Mouse (Mus musculus) MEL (cell line): ENCODE measurements at regions not wholly inside any gene's neighbourhood (a gene's known extent, or its start where the extent isn't known, plus 50 kb on each side); places are given as distances from the start of the nearest gene placed in this dataset.

Source experiments
- DNase-seq: peaks from one replicate; pipeline ENCODE4 v3.0.0; 2011; ENCODE audit warnings: low read depth, low spot score
- H3K27ac ChIP-seq: 2 replicates; pipeline ENCODE4 v1.5.1; 2012; ENCODE audit warnings: low read depth, mild to moderate bottlenecking, control low read depth, low read length, moderate library complexity; ENCODE audit not compliant: control insufficient read depth
- H3K27me3 ChIP-seq, 2 experiments: fragments of 150-350 bp in 1 of 2; sonication (generic) in 1 of 2; 2 replicates each; pipeline ENCODE4 v1.6.1; 2012; ENCODE audit warnings: low read length in 2 of 2, mild to moderate bottlenecking in 2 of 2, improper control_type of control experiment in 1 of 2, moderate library complexity in 1 of 2; ENCODE audit not compliant: insufficient read depth in 2 of 2, control insufficient read depth in 1 of 2
- H3K36me3 ChIP-seq, 2 experiments: 2 replicates each; pipeline ENCODE4 v1.6.1; 2012 to 2014; ENCODE audit warnings: low read length in 2 of 2, improper control_type of control experiment in 1 of 2, inconsistent platforms in 1 of 2, mild to moderate bottlenecking in 1 of 2; ENCODE audit not compliant: insufficient read depth in 2 of 2, control insufficient read depth in 1 of 2
- H3K4me1 ChIP-seq, 2 experiments: fragments of 150-350 bp in 1 of 2; sonication (generic) in 1 of 2; 2 replicates each; pipeline ENCODE4 v1.6.1; 2012; ENCODE audit warnings: low read length in 2 of 2, improper control_type of control experiment in 1 of 2, mild to moderate bottlenecking in 1 of 2; ENCODE audit not compliant: insufficient read depth in 2 of 2, control insufficient read depth in 1 of 2
- H3K4me3 ChIP-seq, 2 experiments: fragments of 150-350 bp in 1 of 2; sonication (generic) in 1 of 2; 2 replicates each; pipeline ENCODE4 v1.5.1; 2012; ENCODE audit warnings: low read depth in 2 of 2, low read length in 2 of 2, mild to moderate bottlenecking in 2 of 2, moderate library complexity in 2 of 2, control low read depth in 1 of 2, improper control_type of control experiment in 1 of 2; ENCODE audit not compliant: control insufficient read depth in 1 of 2, insufficient read depth in 1 of 2
- H3K79me2 ChIP-seq: 2 replicates; pipeline ENCODE4 v1.6.1; 2012; ENCODE audit warnings: mild to moderate bottlenecking, low read length, moderate library complexity; ENCODE audit not compliant: control insufficient read depth, poor library complexity, insufficient read depth
- H3K9ac ChIP-seq: 2 replicates; pipeline ENCODE4 v1.6.1; 2012; ENCODE audit warnings: low read depth, mild to moderate bottlenecking, control low read depth, low read length, moderate library complexity; ENCODE audit not compliant: control insufficient read depth, poor library complexity, severe bottlenecking
- H3K9me3 ChIP-seq: fragments of 150-350 bp; sonication (generic); replicated peaks from 2 replicates; pipeline ENCODE4 v1.6.1; 2012; ENCODE audit warnings: mild to moderate bottlenecking, low read length, improper control_type of control experiment, moderate library complexity; ENCODE audit not compliant: insufficient read depth
- BHLHE40 ChIP-seq: IDR thresholded peaks from 2 replicates; pipeline ENCODE4 v1.6.1; 2012; ENCODE audit warnings: low read depth, mild to moderate bottlenecking, inconsistent platforms, low read length, improper control_type of control experiment, borderline replicate concordance
- CHD1 ChIP-seq: IDR thresholded peaks from 2 replicates; pipeline ENCODE4 v1.6.1; 2012; ENCODE audit warnings: low read depth, mild to moderate bottlenecking, inconsistent platforms, low read length, improper control_type of control experiment
- CHD2 ChIP-seq: IDR thresholded peaks from 2 replicates; pipeline ENCODE4 v1.6.1; 2011; ENCODE audit warnings: low read length, improper control_type of control experiment
- CTCF ChIP-seq, 3 experiments: IDR thresholded peaks in 2 of 3; conservative IDR thresholded peaks in 1 of 3; 2 replicates each; pipeline ENCODE4 v1.5.1; 2011 to 2012; ENCODE audit warnings: low read length in 3 of 3, low read depth in 2 of 3, mild to moderate bottlenecking in 2 of 3, improper control_type of control experiment in 1 of 3, inconsistent platforms in 1 of 3, mixed read lengths in 1 of 3, moderate library complexity in 1 of 3; ENCODE audit not compliant: control insufficient read depth in 1 of 3, insufficient read depth in 1 of 3, poor library complexity in 1 of 3, severe bottlenecking in 1 of 3
- E2F4 ChIP-seq: IDR thresholded peaks from 2 replicates; pipeline ENCODE4 v1.6.1; 2011; ENCODE audit warnings: low read depth, low read length, improper control_type of control experiment, borderline replicate concordance
- ELF1 ChIP-seq: IDR thresholded peaks from 2 replicates; pipeline ENCODE4 v1.6.1; 2014; ENCODE audit warnings: low read depth, mild to moderate bottlenecking, inconsistent platforms, low read length, improper control_type of control experiment, moderate library complexity
- EP300 ChIP-seq, 2 experiments: IDR thresholded peaks; 2 replicates each; pipeline ENCODE4 v1.6.1; 2011; ENCODE audit warnings: improper control_type of control experiment in 2 of 2, low read length in 2 of 2, low read depth in 1 of 2, mild to moderate bottlenecking in 1 of 2
- ETS1 ChIP-seq: IDR thresholded peaks from 2 replicates; pipeline ENCODE4 v1.6.1; 2012; ENCODE audit warnings: low read depth, mild to moderate bottlenecking, inconsistent platforms, low read length, improper control_type of control experiment, moderate library complexity
- GABPA ChIP-seq: IDR thresholded peaks from 2 replicates; pipeline ENCODE4 v1.6.1; 2012; ENCODE audit warnings: low read depth, mild to moderate bottlenecking, inconsistent platforms, low read length, improper control_type of control experiment, moderate library complexity
- GATA1 ChIP-seq: IDR thresholded peaks from 2 replicates; pipeline ENCODE4 v1.6.1; 2011; ENCODE audit warnings: low read depth, low read length, improper control_type of control experiment
- HCFC1 ChIP-seq: IDR thresholded peaks from 2 replicates; pipeline ENCODE4 v1.6.1; 2012; ENCODE audit warnings: low read depth, mild to moderate bottlenecking, inconsistent platforms, low read length, improper control_type of control experiment, moderate library complexity
- KAT2A ChIP-seq: conservative IDR thresholded peaks from 2 replicates; pipeline ENCODE4 v1.6.1; 2012; ENCODE audit warnings: low read depth, low read length, improper control_type of control experiment, inconsistent platforms
- MAFK ChIP-seq: IDR thresholded peaks from 2 replicates; pipeline ENCODE4 v1.6.1; 2011; ENCODE audit warnings: low read depth, mild to moderate bottlenecking, low read length, improper control_type of control experiment, borderline replicate concordance
- MAX ChIP-seq: IDR thresholded peaks from 2 replicates; pipeline ENCODE4 v1.6.1; 2011; ENCODE audit warnings: low read length, improper control_type of control experiment
- MAZ ChIP-seq: IDR thresholded peaks from 2 replicates; pipeline ENCODE4 v1.6.1; 2012; ENCODE audit warnings: low read depth, mild to moderate bottlenecking, inconsistent platforms, low read length, improper control_type of control experiment
- MEF2A ChIP-seq: IDR thresholded peaks from 2 replicates; pipeline ENCODE4 v1.6.1; 2014; ENCODE audit warnings: low read depth, mild to moderate bottlenecking, inconsistent platforms, low read length, improper control_type of control experiment; ENCODE audit not compliant: poor library complexity, insufficient replicate concordance, severe bottlenecking; ENCODE audit errors: extremely low read depth
- MYB ChIP-seq: IDR thresholded peaks from 2 replicates; pipeline ENCODE4 v1.6.1; 2011; ENCODE audit warnings: mild to moderate bottlenecking, low read depth, low read length, improper control_type of control experiment
- NELFE ChIP-seq: IDR thresholded peaks from 2 replicates; pipeline ENCODE4 v1.6.1; 2011; ENCODE audit warnings: low read depth, low read length, improper control_type of control experiment
- NRF1 ChIP-seq: IDR thresholded peaks from 2 replicates; pipeline ENCODE4 v1.6.1; 2014; ENCODE audit warnings: low read depth, mild to moderate bottlenecking, inconsistent platforms, low read length, improper control_type of control experiment, moderate library complexity; ENCODE audit not compliant: poor library complexity, insufficient read depth, severe bottlenecking
- POLR2A ChIP-seq, 2 experiments: IDR thresholded peaks; 2 replicates each; pipeline ENCODE4 v1.6.1; 2011 to 2012; ENCODE audit warnings: low read length in 2 of 2, mild to moderate bottlenecking in 2 of 2, control low read depth in 1 of 2, improper control_type of control experiment in 1 of 2, low read depth in 1 of 2, moderate library complexity in 1 of 2; ENCODE audit not compliant: control insufficient read depth in 1 of 2, insufficient read depth in 1 of 2, poor library complexity in 1 of 2
- POLR2AphosphoS2 ChIP-seq: IDR thresholded peaks from 2 replicates; pipeline ENCODE4 v1.6.1; 2011; ENCODE audit warnings: low read length, improper control_type of control experiment
- RAD21 ChIP-seq: IDR thresholded peaks from 2 replicates; pipeline ENCODE4 v1.6.1; 2011; ENCODE audit warnings: mild to moderate bottlenecking, low read depth, low read length, improper control_type of control experiment
- RCOR1 ChIP-seq: IDR thresholded peaks from 2 replicates; pipeline ENCODE4 v1.6.1; 2012; ENCODE audit warnings: low read depth, mild to moderate bottlenecking, inconsistent platforms, low read length, improper control_type of control experiment
- SIN3A ChIP-seq: IDR thresholded peaks from 2 replicates; pipeline ENCODE4 v1.6.1; 2012; ENCODE audit warnings: low read length, improper control_type of control experiment, inconsistent platforms
- SMC3 ChIP-seq: IDR thresholded peaks from 2 replicates; pipeline ENCODE4 v1.6.1; 2011; ENCODE audit warnings: low read depth, low read length, improper control_type of control experiment
- TAL1 ChIP-seq: IDR thresholded peaks from 2 replicates; pipeline ENCODE4 v1.6.1; 2012; ENCODE audit warnings: mild to moderate bottlenecking, inconsistent platforms, low read length, moderate library complexity, mixed read lengths
- TBP ChIP-seq: IDR thresholded peaks from 2 replicates; pipeline ENCODE4 v1.8.0; 2011; ENCODE audit warnings: low read depth, low read length, improper control_type of control experiment
- TCF12 ChIP-seq: IDR thresholded peaks from 2 replicates; pipeline ENCODE4 v1.6.1; 2014; ENCODE audit warnings: low read depth, mild to moderate bottlenecking, inconsistent platforms, low read length, improper control_type of control experiment, moderate library complexity
- UBTF ChIP-seq: IDR thresholded peaks from 2 replicates; pipeline ENCODE4 v1.6.1; 2012; ENCODE audit warnings: low read depth, mild to moderate bottlenecking, inconsistent platforms, low read length, improper control_type of control experiment, moderate library complexity, borderline replicate concordance; ENCODE audit not compliant: insufficient read depth
- USF1 ChIP-seq: IDR thresholded peaks from 2 replicates; pipeline ENCODE4 v1.6.1; 2014; ENCODE audit warnings: low read depth, mild to moderate bottlenecking, inconsistent platforms, low read length, improper control_type of control experiment, moderate library complexity
- USF2 ChIP-seq, 2 experiments: IDR thresholded peaks; 2 replicates each; pipeline ENCODE4 v1.6.1; 2011 to 2012; ENCODE audit warnings: improper control_type of control experiment in 2 of 2, low read length in 2 of 2, borderline replicate concordance in 1 of 2, inconsistent platforms in 1 of 2, low read depth in 1 of 2, mild to moderate bottlenecking in 1 of 2; ENCODE audit not compliant: insufficient read depth in 1 of 2
- ZC3H11A ChIP-seq: IDR thresholded peaks from 2 replicates; pipeline ENCODE4 v1.6.1; 2012; ENCODE audit warnings: low read depth, mild to moderate bottlenecking, inconsistent platforms, low read length, improper control_type of control experiment
- ZMIZ1 ChIP-seq: IDR thresholded peaks from 2 replicates; pipeline ENCODE4 v1.6.1; 2012; ENCODE audit warnings: low read depth, mild to moderate bottlenecking, inconsistent platforms, low read length, improper control_type of control experiment, moderate library complexity
- ZNF384 ChIP-seq: IDR thresholded peaks from 2 replicates; pipeline ENCODE4 v1.6.1; 2012; ENCODE audit warnings: low read depth, mild to moderate bottlenecking, inconsistent platforms, low read length, improper control_type of control experiment

- no peaks in the 10 kb centered on the region for H3K4me1 ChIP-seq
- no peaks in the 10 kb centered on the region for H3K27me3 ChIP-seq
- H3K4me3 ChIP-seq = no peak overlapping the region
- H3K79me2 ChIP-seq = no peaks in the 10 kb centered on the region
- no peaks in the 10 kb centered on the region for H3K36me3 ChIP-seq
- H3K27ac ChIP-seq = no peak overlapping the region
- H3K9ac ChIP-seq = no peak overlapping the region
- no peak for DNase-seq
- H3K9me3 ChIP-seq = no peaks in the 10 kb centered on the region
- TF ChIP-seq GABPA (no peak), ZMIZ1 (no peak), CHD2 (no peak), CTCF (IDR thresholded peaks at IDR 0.05 in 2 of 3, conservative IDR thresholded peaks at IDR 0.05 in 1 of 3; ENCODE audit: control insufficient read depth in 1 of 3, insufficient read depth in 1 of 3, low read depth in 2 of 3, low read length in 3 of 3, poor library complexity in 1 of 3, severe bottlenecking in 1 of 3) (peak in 1 of 3 experiments; percentile 38; a peak in 2 of 6 replicates), MAX (no peak), NRF1 (no peak), SIN3A (no peak), USF1 (no peak), MAZ (no peak), GATA1 (no peak), BHLHE40 (no peak), ETS1 (no peak), ELF1 (no peak), NELFE (no peak), USF2 (IDR thresholded peaks at IDR 0.05; ENCODE audit: borderline replicate concordance in 1 of 2, insufficient read depth in 1 of 2, low read depth in 1 of 2, low read length in 2 of 2) (no peak), HCFC1 (no peak), UBTF (no peak), MAFK (no peak), MYB (no peak), ZNF384 (no peak), ZC3H11A (0 out of 2 replicates have a peak, but pooled peaks have one; percentile 20), MEF2A (no peak), E2F4 (no peak), RCOR1 (no peak), CHD1 (no peak), SMC3 (peak; percentile 56), RAD21 (peak; percentile 40), POLR2A (IDR thresholded peaks at IDR 0.05; ENCODE audit: control insufficient read depth in 1 of 2, insufficient read depth in 1 of 2, low read depth in 1 of 2, low read length in 2 of 2, poor library complexity in 1 of 2) (no peak), EP300 (IDR thresholded peaks at IDR 0.05; ENCODE audit: low read depth in 1 of 2, low read length in 2 of 2) (no peak), TCF12 (no peak), TBP (no peak), POLR2AphosphoS2 (no peak), TAL1 (no peak), KAT2A (no peak)
- TF ChIP-seq, all 39 proteins: peak for 4
Observed at GRCm38 (mm10) chr16:93011474-93011873, 185.5 kb upstream of the Runx1 start.
